Mouse (Mus musculus): ENCODE measurements around the gene Fnbp4.

GRCm38 (mm10) chr2:90818710-90819109 is 73.5 kb downstream of the Fnbp4 start:
- no peak for TF ChIP-seq POLR2A (IDR thresholded peaks at IDR 0.05; ENCODE audit: control insufficient read depth, extremely low read depth, insufficient read depth, low read length, poor library complexity)
- no peak for TF ChIP-seq CTCF (IDR thresholded peaks at IDR 0.05; ENCODE audit: borderline replicate concordance, control insufficient read depth, extremely low read depth, insufficient read depth, low read length, poor library complexity)
